Mouse (Mus musculus) left cerebral cortex, adult 18-20 months (tissue): ENCODE results near the gene B4galt3. TPM values are rescaled to one million over a fixed set of nuclear protein-coding genes. Genes with fewer than 3 reads are reported as not detected.

Experiments used
- DNase-seq, 2 experiments: peaks; one replicate each; pipeline ENCODE4 v3.0.0; 2021 to 2022; ENCODE audit warnings: low spot score in 2 of 2, mixed read lengths in 1 of 2
- total RNA-seq, 2 experiments: library from RNA; stranded (reverse); gene quantifications; 2 replicates each; pipeline ENCODE4 v1.2.3; 2021

Gene B4galt3
- total RNA-seq, 2 experiments from 2014 or later, result 64.3 to 71.8 TPM

GRCm38 (mm10) chr1:171263185-171263611, 6.9 kb upstream of the B4galt3 start:
- no peak for DNase-seq

- no peak for DNase-seq
Measured at GRCm38 (mm10) chr1:171263666-171264461, 6.3 kb upstream of the B4galt3 start.

- DNase-seq, result no peak
Measured at GRCm38 (mm10) chr1:171265971-171266744, 4.0 kb upstream of the B4galt3 start.

GRCm38 (mm10) chr1:171268341-171268740, 1.8 kb upstream of the B4galt3 start:
- no peak for DNase-seq

- DNase-seq, result no peak
Measured at GRCm38 (mm10) chr1:171270573-171270900, 409 bp downstream of the B4galt3 start.

- DNase-seq, result no peak
Measured at GRCm38 (mm10) chr1:171271196-171271595, 1.1 kb downstream of the B4galt3 start.

GRCm38 (mm10) chr1:171271622-171272021, 1.5 kb downstream of the B4galt3 start:
- DNase-seq, result no peak

GRCm38 (mm10) chr1:171272086-171272485, 2.0 kb downstream of the B4galt3 start:
- no peak for DNase-seq

- no peak for DNase-seq
Measured at GRCm38 (mm10) chr1:171274171-171274570, 4.0 kb downstream of the B4galt3 start.

GRCm38 (mm10) chr1:171275144-171275734, 5.1 kb downstream of the B4galt3 start:
- DNase-seq, result no peak

- no peak for DNase-seq
Measured at GRCm38 (mm10) chr1:171276110-171276748, 6.1 kb downstream of the B4galt3 start.

GRCm38 (mm10) chr1:171277736-171278135, 7.6 kb downstream of the B4galt3 start:
- no peak for DNase-seq

- no peak for DNase-seq
Measured at GRCm38 (mm10) chr1:171278436-171278835, 8.3 kb downstream of the B4galt3 start.

GRCm38 (mm10) chr1:171279012-171279705, 9.0 kb downstream of the B4galt3 start:
- DNase-seq, result peak in 1 of 2 experiments; percentile 0

GRCm38 (mm10) chr1:171279721-171280120, 9.6 kb downstream of the B4galt3 start:
- no peak for DNase-seq

GRCm38 (mm10) chr1:171280250-171280915, 10.3 kb downstream of the B4galt3 start:
- peak; percentile 1 to 8 for DNase-seq

- peak; percentile 88 to 92 for DNase-seq
Measured at GRCm38 (mm10) chr1:171280916-171281527, 10.9 kb downstream of the B4galt3 start, which contains the start of gene Ppox. Gene Ppox (minus strand): TSS chr1:171281186.

- peak; percentile 77 to 81 for DNase-seq
Measured at GRCm38 (mm10) chr1:171281528-171281923, 11.4 kb downstream of the B4galt3 start.

GRCm38 (mm10) chr1:171282086-171282805, 12.1 kb downstream of the B4galt3 start:
- DNase-seq, result peak in 1 of 2 experiments; percentile 1
